Mouse (Mus musculus): ENCODE data around the gene Hint2.

The Hint2 gene

DNA sequence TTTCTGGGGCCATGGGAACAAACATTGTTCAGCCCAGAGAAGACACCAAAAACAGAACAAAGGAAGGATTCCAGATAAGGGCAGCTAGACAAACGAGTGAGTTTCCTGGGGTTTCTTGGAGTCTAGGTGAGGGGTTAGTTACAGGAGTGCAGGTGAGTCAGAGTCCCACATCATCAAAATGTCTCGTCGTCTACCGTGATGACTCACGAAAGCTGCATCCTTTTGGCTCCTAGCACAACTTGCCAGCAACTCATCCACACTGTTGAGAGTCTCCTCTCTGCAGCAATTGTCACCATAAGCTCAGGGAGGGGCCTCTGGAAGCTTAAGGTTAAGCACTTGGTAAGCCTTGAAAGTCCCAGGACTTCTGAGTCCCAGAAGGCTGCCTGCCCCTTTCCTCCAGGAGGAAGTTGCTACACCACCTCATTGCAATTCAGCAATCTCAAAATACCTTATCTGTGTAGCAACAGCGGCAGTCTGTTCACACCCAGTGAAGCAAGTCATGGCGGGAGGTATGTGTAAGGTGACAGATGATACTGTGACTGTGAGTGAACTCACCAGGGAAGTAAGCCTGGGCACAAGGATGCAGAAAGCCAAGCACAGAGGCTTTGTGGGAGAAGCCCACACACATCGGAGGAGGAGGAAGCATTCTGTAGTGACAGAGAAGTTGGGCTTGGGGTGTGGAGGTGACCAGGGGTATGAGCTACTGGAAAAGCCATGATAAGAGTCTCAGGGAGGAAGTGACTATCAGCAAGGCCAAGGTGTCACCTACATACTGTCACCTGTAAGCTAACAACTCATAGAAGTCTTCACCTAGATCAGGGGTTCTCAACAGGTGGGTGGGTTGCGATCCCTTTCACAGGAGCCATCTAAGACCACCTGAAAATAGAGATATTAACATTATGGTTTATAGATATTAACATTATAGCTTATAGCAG lies 51.2 kb downstream of the Hint2 start:
- in situ Hi-C loops (cut with MseI, MboI) = no loop called here

Data from mouse trophoblast stem cell (cell line).